Mouse (Mus musculus) urinary bladder, postnatal 4 days (tissue): ENCODE data around the gene Tmem183a.

Experiments
- DNase-seq, 2 experiments: peaks; one replicate each; pipeline ENCODE4 v3.0.0; 2021 to 2022; ENCODE audit warnings: low spot score in 2 of 2

Tmem183a gene

GRCm38 (mm10) chr1:134320691-134321301 is 41.0 kb downstream of the Tmem183a start:
- no peak for DNase-seq

DNA sequence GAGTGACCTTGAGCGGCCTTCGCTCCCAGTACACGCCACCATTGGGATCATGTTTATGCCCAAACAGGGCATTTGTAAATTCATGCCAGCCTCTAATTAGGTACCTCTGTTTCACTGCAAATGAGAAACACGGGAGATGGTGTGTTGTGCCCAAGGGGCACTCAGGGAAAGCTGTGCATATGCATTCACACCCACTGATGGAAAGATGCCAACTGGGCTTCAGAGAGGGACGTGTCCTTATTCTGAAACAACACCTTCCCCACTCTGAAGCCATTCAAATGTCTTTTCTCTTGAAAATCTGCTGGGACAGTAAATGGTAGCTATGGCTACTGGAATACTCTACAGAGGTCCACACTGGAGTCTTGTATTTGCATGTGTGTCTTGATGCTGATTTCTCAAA is 43.5 kb downstream of the Tmem183a start:
- DNase-seq: no peak

DNA sequence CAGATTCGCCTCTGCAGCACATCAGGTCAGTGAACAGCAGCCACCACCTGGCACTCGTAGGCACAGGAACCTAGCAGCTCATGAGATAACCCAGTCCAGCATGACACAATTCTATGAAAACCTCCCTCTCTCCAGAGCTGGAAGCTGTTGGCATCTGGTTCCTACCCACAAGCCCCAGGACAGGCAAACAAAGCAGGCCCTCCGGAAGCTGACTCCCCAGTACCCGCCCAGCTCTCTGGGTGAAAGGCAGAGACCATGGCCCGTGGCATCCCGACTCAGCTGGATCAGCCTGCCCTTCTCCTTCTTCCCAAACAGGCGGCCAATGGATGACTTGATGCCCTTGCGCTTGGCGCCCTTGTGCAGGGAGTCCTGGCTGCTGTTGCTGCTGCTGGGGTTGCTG is 45.4 kb downstream of the Tmem183a start:
- DNase-seq: no peak

DNA sequence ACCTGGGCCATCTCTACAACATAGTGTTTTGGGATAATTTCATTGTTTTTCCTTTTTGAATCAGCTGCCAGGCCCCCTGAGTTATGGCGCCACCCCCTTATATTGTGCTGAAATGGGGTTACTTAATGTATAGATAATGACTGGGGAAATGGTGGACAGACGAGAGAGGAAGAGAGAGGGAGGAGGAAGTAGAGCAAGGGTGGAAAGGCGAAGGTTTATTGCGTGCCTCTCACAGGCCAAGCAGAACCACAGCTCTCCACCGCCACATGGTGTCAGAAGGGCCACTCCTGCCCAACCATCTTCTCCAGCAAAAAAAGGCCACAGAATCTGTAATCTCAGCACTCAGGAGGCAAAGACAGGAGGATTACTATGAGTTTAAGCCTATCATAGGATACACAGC is 46.6 kb downstream of the Tmem183a start:
- DNase-seq: no peak

DNA sequence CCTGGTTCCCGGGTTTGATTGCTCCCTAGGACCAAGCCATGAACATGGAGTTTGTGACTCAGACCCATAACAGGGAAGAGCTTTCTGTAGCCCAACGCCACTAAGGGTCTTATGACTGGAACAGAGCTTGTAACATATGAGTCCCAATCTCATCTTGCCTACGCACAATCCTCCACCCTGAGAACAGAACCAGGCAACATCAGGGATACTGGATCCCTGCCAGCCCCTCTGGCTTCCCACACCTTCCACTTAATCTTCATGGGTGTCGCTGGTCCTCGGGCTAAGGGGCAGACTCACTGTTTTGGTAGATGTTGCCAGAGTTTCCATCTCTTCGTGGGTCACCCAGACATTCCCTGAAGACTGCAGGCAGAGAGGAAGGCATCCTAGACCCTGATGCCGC is 50.0 kb downstream of the Tmem183a start:
- DNase-seq: no peak

GRCm38 (mm10) chr1:134310729-134311128 is 51.0 kb downstream of the Tmem183a start:
- no peak for DNase-seq

DNA sequence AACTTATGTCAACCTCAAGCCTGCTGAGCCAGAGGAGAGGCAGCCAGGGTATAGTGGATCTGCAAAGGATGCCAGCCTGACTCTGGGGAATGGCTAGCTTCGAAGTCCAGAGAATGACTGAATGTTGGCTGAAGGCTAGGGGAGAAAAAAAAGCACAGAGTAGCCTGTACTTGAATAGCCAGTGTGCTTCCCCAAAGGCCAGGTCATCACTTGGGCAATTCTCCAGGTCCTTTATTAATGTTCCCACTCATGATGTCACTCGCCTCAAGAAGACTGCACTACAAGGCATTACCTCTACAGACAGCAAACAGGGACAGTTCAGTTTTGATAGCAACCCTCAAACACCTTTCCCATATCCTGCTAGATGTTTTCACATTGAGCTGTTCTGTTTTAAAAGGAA is 51.5 kb downstream of the Tmem183a start:
- DNase-seq: no peak

- no peak for DNase-seq
These were observed 54.4 kb downstream of the Tmem183a start for GRCm38 (mm10) chr1:134307409-134307808.

GRCm38 (mm10) chr1:134304940-134305339 is 56.8 kb downstream of the Tmem183a start:
- no peak for DNase-seq

DNA sequence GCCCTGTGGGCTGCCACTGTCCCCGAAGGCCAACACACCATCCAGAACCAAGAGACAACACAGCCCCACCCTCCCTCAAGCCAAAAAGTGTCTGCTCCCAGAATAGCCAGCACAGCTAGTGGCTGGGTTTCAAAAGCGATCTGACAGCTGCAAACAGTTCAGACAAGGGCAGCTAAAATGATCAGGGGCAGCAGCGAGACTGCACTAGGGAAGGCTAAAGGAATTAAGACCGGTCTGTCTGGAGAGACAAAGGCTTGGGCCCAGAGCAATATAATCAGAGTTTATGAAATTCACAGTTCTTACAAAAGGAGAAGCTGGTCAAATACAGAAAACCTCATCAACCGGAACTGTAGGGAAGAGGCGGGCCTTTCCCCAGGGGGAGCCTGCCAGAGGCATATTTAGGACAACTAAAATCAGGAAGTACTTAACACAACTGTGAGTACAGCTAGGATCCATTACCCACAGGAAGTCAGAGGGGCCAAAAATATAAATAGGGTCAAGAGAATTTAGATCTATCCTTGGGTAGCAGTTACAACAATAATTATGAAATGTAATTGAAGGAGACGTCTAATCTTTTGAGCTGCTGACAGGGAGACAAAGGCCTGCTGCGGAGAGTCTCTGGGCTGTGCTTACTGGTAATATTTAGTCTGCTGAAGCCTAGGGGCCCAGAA is 59.1 kb downstream of the Tmem183a start:
- no peak for DNase-seq

GRCm38 (mm10) chr1:134298636-134299411 is 63.0 kb downstream of the Tmem183a start:
- DNase-seq: no peak

GRCm38 (mm10) chr1:134297265-134297664 is 64.5 kb downstream of the Tmem183a start:
- no peak for DNase-seq
